9 mouse cellular contexts compared by ENCODE assay signal in genomic region chr11:97808093-97808492, GRCm38 (mm10). TPM values are rescaled to one million over a fixed set of nuclear protein-coding genes. Genes with fewer than 3 reads are reported as not detected.
DNase-seq lines count a peak whose midpoint lies in the region; ATAC-seq lines count a peak whose summit lies in the region.
"Had no signal": no experiment of that assay in that cellular context is flagged by ENCODE, and none has a peak within 500 bp of the region (broad histone marks: within the 10 kb centered on the region; RNA-seq: fewer than 3 reads in every experiment).

No protein-coding gene starts in this region.

- WGBS in hindbrain, embryonic 13.5 days, result 79% methylated on average over 2 of the region's 2 CpGs
- whole genome bisulfite sequencing in liver, embryonic 13.5 days (ENCODE audit: insufficient replicate concordance), result 40% methylated on average over 2 of the region's 2 CpGs

- no peak overlapping the region; the same call in 1 of the 2 replicates for H3K9ac ChIP-seq in hindbrain, embryonic 13.5 days
- H3K9ac ChIP-seq in liver, embryonic 13.5 days, result no peak overlapping the region

- no peak overlapping the region for H3K4me3 ChIP-seq in hindbrain, embryonic 13.5 days
- H3K4me3 ChIP-seq in liver, embryonic 13.5 days (replicated peaks), result no peak overlapping the region
- H3K4me3 ChIP-seq: megakaryocyte, embryonic 14.5 days had no signal

- DNase-seq in heart, adult 18-20 months, result peak; percentile 77
- no peak for DNase-seq in heart, adult 8-10 months (ENCODE audit: low spot score)
- DNase-seq in embryo, embryonic 9.5 days (ENCODE audit: extremely low spot score), result peak; percentile 58
- no peak for DNase-seq in liver, embryonic 13.5 days
- DNase-seq in thymus, postnatal 0 days (ENCODE audit: low spot score), result peak; percentile 76

- peaks cover 95% of the 10 kb centered on the region for H3K4me1 ChIP-seq in hindbrain, embryonic 13.5 days (replicated peaks)
- peaks cover 88% of the 10 kb centered on the region for H3K4me1 ChIP-seq in liver, embryonic 13.5 days (replicated peaks)

- no peaks in the 10 kb centered on the region for H3K27me3 ChIP-seq in hindbrain, embryonic 13.5 days
- no peaks in the 10 kb centered on the region for H3K27me3 ChIP-seq in liver, embryonic 13.5 days
- H3K27me3 ChIP-seq: megakaryocyte, embryonic 14.5 days had no signal

- ATAC-seq in hindbrain, embryonic 13.5 days (ENCODE audit: low FRiP score), result no peak
- ATAC-seq in liver, embryonic 13.5 days (ENCODE audit: low read depth), result no peak
- no peak for ATAC-seq in erythroblast, adult 5-6 weeks (replicated peaks; ENCODE audit: low FRiP score, poor library complexity, severe bottlenecking)
- no peak for ATAC-seq in cerebellum, adult (ENCODE audit: insufficient number of reproducible peaks, low FRiP score, low TSS enrichment)

- H3K36me3 ChIP-seq in hindbrain, embryonic 13.5 days, result peaks cover 30% of the 10 kb centered on the region
- peaks cover 22% of the 10 kb centered on the region for H3K36me3 ChIP-seq in liver, embryonic 13.5 days

- no peaks in the 10 kb centered on the region for H3K9me3 ChIP-seq in hindbrain, embryonic 13.5 days
- H3K9me3 ChIP-seq in liver, embryonic 13.5 days (replicated peaks), result no peaks in the 10 kb centered on the region
- H3K9me3 ChIP-seq: megakaryocyte, embryonic 14.5 days had no signal

- H3K27ac ChIP-seq in hindbrain, embryonic 13.5 days, result peak overlapping the region; percentile 41
- peak overlapping the region; percentile 29; the same call in 1 of the 2 replicates for H3K27ac ChIP-seq in liver, embryonic 13.5 days

- no peak overlapping the region for H3K4me2 ChIP-seq in hindbrain, embryonic 13.5 days
- H3K4me2 ChIP-seq in liver, embryonic 13.5 days, result no peak overlapping the region

RNA-seq across cellular contexts. Expression of gene Lasp1, which starts 9.3 kb away (rescaled TPM):
- total RNA-seq in heart, adult 18-20 months (2021), result 10 to 100 TPM; 34.9 to 36.6 TPM
- total RNA-seq in heart, adult 8-10 months (2022), result 10 to 100 TPM; 20.1 to 32.0 (median 25.8) TPM
- 131 and 137 TPM in 2 replicates for polyA plus RNA-seq in hindbrain, embryonic 13.5 days (2015; fragmentation: Nextera tagmentation; extraction: Ambion mirVana)
- 27.5 and 31.2 TPM in 2 replicates for polyA plus RNA-seq in liver, embryonic 13.5 days (2015; fragmentation: Nextera tagmentation; extraction: Ambion mirVana)
- 98.7 and 108 TPM in 2 replicates for polyA plus RNA-seq in thymus, postnatal 0 days (2015; fragmentation: Nextera tagmentation; extraction: Ambion mirVana)
- total RNA-seq in erythroblast, adult 5-6 weeks (2015; ENCODE audit: low replicate concordance), result 31.8 and 54.8 TPM in 2 replicates
- total RNA-seq in erythroblast, adult 5-6 weeks (2017; ENCODE audit: low replicate concordance), result 28.4 and 129 TPM in 2 replicates

RNA-seq across cellular contexts. Expression of gene Rpl23, which starts 25.9 kb away (rescaled TPM):
- total RNA-seq in heart, adult 18-20 months (2021), result 100 to 1,000 TPM; 505 to 584 TPM
- 100 to 1,000 TPM; 425 to 610 (median 521) TPM for total RNA-seq in heart, adult 8-10 months (2022)
- 369 and 380 TPM in 2 replicates for polyA plus RNA-seq in hindbrain, embryonic 13.5 days (2015; fragmentation: Nextera tagmentation; extraction: Ambion mirVana)
- 436 and 468 TPM in 2 replicates for polyA plus RNA-seq in liver, embryonic 13.5 days (2015; fragmentation: Nextera tagmentation; extraction: Ambion mirVana)
- 766 and 768 TPM in 2 replicates for polyA plus RNA-seq in thymus, postnatal 0 days (2015; fragmentation: Nextera tagmentation; extraction: Ambion mirVana)
- total RNA-seq in erythroblast, adult 5-6 weeks (2015; ENCODE audit: low replicate concordance), result 241 and 306 TPM in 2 replicates
- total RNA-seq in erythroblast, adult 5-6 weeks (2017; ENCODE audit: low replicate concordance), result 280 and 382 TPM in 2 replicates

RNA-seq across cellular contexts. Expression of gene 1700001P01Rik, which starts 32.4 kb away (rescaled TPM):
- total RNA-seq in heart, adult 18-20 months (2021), result not detected
- total RNA-seq in heart, adult 8-10 months (2022), result not detected
- polyA plus RNA-seq in hindbrain, embryonic 13.5 days (2015; fragmentation: Nextera tagmentation; extraction: Ambion mirVana), result 0.68 and 0.79 TPM in 2 replicates
- polyA plus RNA-seq in liver, embryonic 13.5 days (2015; fragmentation: Nextera tagmentation; extraction: Ambion mirVana), result 0.19 and 0.22 TPM in 2 replicates
- 0.44 TPM in 1 of 2 replicates, not detected in the other for polyA plus RNA-seq in thymus, postnatal 0 days (2015; fragmentation: Nextera tagmentation; extraction: Ambion mirVana)
- not detected in 2 replicates for total RNA-seq in erythroblast, adult 5-6 weeks (2015; ENCODE audit: low replicate concordance)
- total RNA-seq in erythroblast, adult 5-6 weeks (2017; ENCODE audit: low replicate concordance), result not detected in 2 replicates

RNA-seq across cellular contexts. Expression of gene B230217C12Rik, which starts 32.5 kb away (rescaled TPM):
- under 1 TPM; 0.51 to 0.55 TPM for total RNA-seq in heart, adult 18-20 months (2021)
- total RNA-seq in heart, adult 8-10 months (2022), result 1 to 10 TPM in 1 of 4 experiments, under 1 TPM in 3; 0.22 to 1.7 (median 0.51) TPM
- 28.9 and 29.2 TPM in 2 replicates for polyA plus RNA-seq in hindbrain, embryonic 13.5 days (2015; fragmentation: Nextera tagmentation; extraction: Ambion mirVana)
- polyA plus RNA-seq in liver, embryonic 13.5 days (2015; fragmentation: Nextera tagmentation; extraction: Ambion mirVana), result 0.85 and 1.3 TPM in 2 replicates
- 4.5 and 5.0 TPM in 2 replicates for polyA plus RNA-seq in thymus, postnatal 0 days (2015; fragmentation: Nextera tagmentation; extraction: Ambion mirVana)
- 2.1 TPM in 1 of 2 replicates, not detected in the other for total RNA-seq in erythroblast, adult 5-6 weeks (2015; ENCODE audit: low replicate concordance)
- total RNA-seq in erythroblast, adult 5-6 weeks (2017; ENCODE audit: low replicate concordance), result not detected in 2 replicates

RNA-seq across cellular contexts. Expression of gene Cwc25, which starts 41.7 kb away (rescaled TPM):
- total RNA-seq in heart, adult 18-20 months (2021), result 1 to 10 TPM; 6.4 to 8.4 TPM
- 1 to 10 TPM; 6.1 to 7.1 (median 6.3) TPM for total RNA-seq in heart, adult 8-10 months (2022)
- 17.6 and 18.3 TPM in 2 replicates for polyA plus RNA-seq in hindbrain, embryonic 13.5 days (2015; fragmentation: Nextera tagmentation; extraction: Ambion mirVana)
- polyA plus RNA-seq in liver, embryonic 13.5 days (2015; fragmentation: Nextera tagmentation; extraction: Ambion mirVana), result 7.0 and 7.7 TPM in 2 replicates
- polyA plus RNA-seq in thymus, postnatal 0 days (2015; fragmentation: Nextera tagmentation; extraction: Ambion mirVana), result 17.7 and 18.5 TPM in 2 replicates
- total RNA-seq in erythroblast, adult 5-6 weeks (2015; ENCODE audit: low replicate concordance), result 7.1 and 15.4 TPM in 2 replicates
- 8.9 and 12.3 TPM in 2 replicates for total RNA-seq in erythroblast, adult 5-6 weeks (2017; ENCODE audit: low replicate concordance)

Comparison
In these comparisons a context has a peak if more than half of its experiments do, and no peak if none do; other contexts are left out.
1. DNase-seq: peak in heart, adult 18-20 months (2 of 2), embryo, embryonic 9.5 days (single experiment) and thymus, postnatal 0 days (single experiment); none in heart, adult 8-10 months (single experiment) and liver, embryonic 13.5 days (single experiment).